Mouse (Mus musculus): ENCODE measurements around the gene Psg27. TPM values are rescaled to one million over a fixed set of nuclear protein-coding genes. Genes with fewer than 3 reads are reported as not detected.

Psg27 gene
- polyA plus RNA-seq, 1 experiment from 2014 or later, result not detected

Other genes starting within 250 kb of the Psg27 start
- gene Psg18, start 212.3 kb downstream of the Psg27 start, polyA plus RNA-seq (2015; fragmentation: Nextera tagmentation; extraction: Ambion mirVana), result not detected in 2 replicates
- gene Psg28, start 135.3 kb downstream of the Psg27 start, polyA plus RNA-seq (2015; fragmentation: Nextera tagmentation; extraction: Ambion mirVana), result not detected in 2 replicates
- not detected in 2 replicates for gene Psg26, start 83.1 kb downstream of the Psg27 start, polyA plus RNA-seq (2015; fragmentation: Nextera tagmentation; extraction: Ambion mirVana)
- not detected in 2 replicates for gene Psg25, start 35.0 kb downstream of the Psg27 start, polyA plus RNA-seq (2015; fragmentation: Nextera tagmentation; extraction: Ambion mirVana)
- gene Psg23, start 49.2 kb upstream of the Psg27 start, polyA plus RNA-seq (2015; fragmentation: Nextera tagmentation; extraction: Ambion mirVana), result not detected in 2 replicates
- gene Psg21, start 89.4 kb upstream of the Psg27 start, polyA plus RNA-seq (2015; fragmentation: Nextera tagmentation; extraction: Ambion mirVana), result not detected in 2 replicates
- gene Psg20, start 118.9 kb upstream of the Psg27 start, polyA plus RNA-seq (2015; fragmentation: Nextera tagmentation; extraction: Ambion mirVana), result not detected in 2 replicates
- gene Psg22, start 150.8 kb upstream of the Psg27 start, polyA plus RNA-seq (2015; fragmentation: Nextera tagmentation; extraction: Ambion mirVana), result 0.07 and 0.16 TPM in 2 replicates
- not detected in 2 replicates for gene Psg19, start 231.2 kb upstream of the Psg27 start, polyA plus RNA-seq (2015; fragmentation: Nextera tagmentation; extraction: Ambion mirVana)